Mouse (Mus musculus) heart, embryonic 16.5 days (tissue): ENCODE data around the gene Rp9. TPM values are rescaled to one million over a fixed set of nuclear protein-coding genes. Genes with fewer than 3 reads are reported as not detected.

ENCODE experiments used
- ATAC-seq: fragments of 200-750 bp; cut with Nextera tagmentation; replicated peaks from 2 replicates; pipeline ENCODE4 v1.8.0; 2017; ENCODE audit warnings: moderate number of reproducible peaks; ENCODE audit not compliant: insufficient read depth, low FRiP score; ENCODE audit errors: extremely low read depth
- H3K27ac ChIP-seq: fragments of 300-500 bp; sonication (generic); 2 replicates; pipeline ENCODE4 v1.5.1; 2014; ENCODE audit warnings: mild to moderate bottlenecking, low read length, control low read depth, moderate library complexity
- H3K27me3 ChIP-seq: fragments of 300-500 bp; sonication (generic); 2 replicates; pipeline ENCODE4 v1.6.1; 2014; ENCODE audit warnings: low read length, mixed read lengths; ENCODE audit not compliant: control insufficient read depth, insufficient read depth
- H3K36me3 ChIP-seq: fragments of 300-500 bp; sonication (generic); 2 replicates; pipeline ENCODE4 v1.6.1; 2014; ENCODE audit not compliant: control insufficient read depth, insufficient read depth
- H3K4me1 ChIP-seq: fragments of 300-500 bp; sonication (generic); 2 replicates; pipeline ENCODE4 v1.6.1; 2014; ENCODE audit warnings: low read length, mixed read lengths; ENCODE audit not compliant: control insufficient read depth, insufficient read depth
- H3K4me2 ChIP-seq: fragments of 300-500 bp; sonication (generic); 2 replicates; pipeline ENCODE4 v1.6.1; 2014; ENCODE audit warnings: low read depth, mild to moderate bottlenecking, control low read depth, low read length
- H3K4me3 ChIP-seq: fragments of 300-500 bp; sonication (generic); 2 replicates; pipeline ENCODE4 v1.5.1; 2014; ENCODE audit warnings: mild to moderate bottlenecking, control low read depth, low read length
- H3K9ac ChIP-seq: fragments of 300-500 bp; sonication (generic); 2 replicates; pipeline ENCODE4 v1.6.1; 2014; ENCODE audit warnings: low read length, control low read depth
- H3K9me3 ChIP-seq: fragments of 300-500 bp; sonication (generic); replicated peaks from 2 replicates; pipeline ENCODE4 v1.6.1; 2016; ENCODE audit warnings: low read length; ENCODE audit not compliant: control insufficient read depth
- WGBS: fragments of 180-500 bp; shearing (Covaris S2); extraction: QIAGEN DNeasy Blood & Tissue Kit; methylation state at CpG from one replicate; pipeline ENCODE4 v1.1.7; 2014; 5-methylcytosine and 5-hydroxymethylcytosine counted together
- polyA plus RNA-seq: library from polyadenylated mRNA; unstranded; fragments of >200 nt; fragmentation: Nextera tagmentation; extraction: Ambion mirVana; gene quantifications from 2 replicates; pipeline ENCODE4 v1.2.1, GENCODE M21; 2015

The Rp9 gene
- polyA plus RNA-seq, 1 experiment from 2014 or later: 47.3 TPM

DNA sequence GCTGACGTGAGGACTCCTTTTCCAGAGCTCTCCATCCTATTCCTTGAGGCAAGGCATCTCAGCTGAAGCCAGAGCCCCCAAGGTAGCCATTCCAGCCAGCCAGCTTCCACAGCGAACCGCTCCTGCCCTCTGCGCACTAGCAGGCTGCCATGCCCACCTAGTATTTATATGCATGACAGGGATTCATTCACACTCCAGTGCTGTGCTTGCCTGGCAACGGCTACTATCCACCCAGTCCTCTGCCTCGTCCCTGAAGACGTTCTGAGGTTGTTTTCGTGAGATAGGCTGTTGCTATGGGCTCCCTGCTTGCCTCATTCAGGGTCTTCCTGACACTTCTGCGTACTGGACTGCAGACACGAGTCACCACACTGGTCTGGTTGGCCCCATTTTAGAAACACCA is 16.8 kb downstream of the Rp9 start:
- WGBS: 73% methylated on average over 10 of the region's 10 CpGs
- H3K27ac ChIP-seq: no peak overlapping the region
- H3K4me3 ChIP-seq: no peak overlapping the region
- H3K9me3 ChIP-seq: no peaks in the 10 kb centered on the region
- H3K9ac ChIP-seq: no peak overlapping the region
- no peaks in the 10 kb centered on the region for H3K4me1 ChIP-seq
- no peak overlapping the region for H3K4me2 ChIP-seq
- no peak for ATAC-seq
- no peaks in the 10 kb centered on the region for H3K27me3 ChIP-seq
- H3K36me3 ChIP-seq: peaks cover 76% of the 10 kb centered on the region

DNA sequence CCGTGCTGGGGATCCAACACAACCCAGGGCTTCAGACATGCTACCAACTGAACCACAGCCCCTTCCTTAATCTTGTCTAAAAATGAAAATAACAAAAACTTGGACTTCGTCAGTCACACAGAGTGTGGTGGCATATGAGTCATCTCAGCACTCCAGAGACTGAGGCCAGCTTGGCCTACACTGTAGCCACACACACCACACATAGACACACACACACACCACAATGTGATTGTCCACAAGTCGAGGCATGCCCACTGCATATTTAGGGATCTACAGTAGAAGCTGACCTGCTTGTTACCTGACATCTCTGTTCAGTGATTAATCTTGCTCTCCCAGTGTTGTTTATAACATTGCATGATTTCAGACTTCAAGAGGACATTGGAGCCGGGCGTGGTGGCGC is 20.3 kb downstream of the Rp9 start:
- H3K4me1 ChIP-seq: no peaks in the 10 kb centered on the region
- H3K9ac ChIP-seq: no peak overlapping the region
- no peak overlapping the region for H3K27ac ChIP-seq
- no peak overlapping the region for H3K4me2 ChIP-seq
- 90% methylated on average over 6 of the region's 6 CpGs for WGBS
- H3K9me3 ChIP-seq: no peaks in the 10 kb centered on the region
- H3K4me3 ChIP-seq: no peak overlapping the region
- no peaks in the 10 kb centered on the region for H3K27me3 ChIP-seq
- ATAC-seq: no peak
- peaks cover 62% of the 10 kb centered on the region for H3K36me3 ChIP-seq

DNA sequence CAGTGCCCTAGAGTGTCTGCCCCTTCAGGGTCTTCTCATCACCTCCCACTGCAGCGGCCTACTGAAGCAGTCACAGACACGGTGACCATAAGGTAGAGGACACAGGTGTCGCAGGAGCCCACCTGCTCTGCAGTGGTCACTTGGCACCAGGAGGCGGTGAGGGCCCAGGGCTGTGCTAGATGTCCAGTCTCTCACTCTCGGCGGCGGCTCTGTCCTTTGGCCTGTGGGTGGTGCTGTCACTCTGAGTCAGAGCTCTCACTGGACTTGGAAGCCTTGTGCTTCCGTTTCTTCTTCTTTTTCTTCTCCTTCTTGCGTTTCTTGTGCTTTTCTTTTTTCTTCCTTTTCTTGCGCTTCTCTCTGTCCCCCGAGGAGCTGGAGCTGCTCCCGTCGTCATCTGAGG is 21.1 kb downstream of the Rp9 start:
- WGBS: 81% methylated on average over 13 of the region's 13 CpGs
- ATAC-seq: no peak
- peaks cover 55% of the 10 kb centered on the region for H3K36me3 ChIP-seq

DNA sequence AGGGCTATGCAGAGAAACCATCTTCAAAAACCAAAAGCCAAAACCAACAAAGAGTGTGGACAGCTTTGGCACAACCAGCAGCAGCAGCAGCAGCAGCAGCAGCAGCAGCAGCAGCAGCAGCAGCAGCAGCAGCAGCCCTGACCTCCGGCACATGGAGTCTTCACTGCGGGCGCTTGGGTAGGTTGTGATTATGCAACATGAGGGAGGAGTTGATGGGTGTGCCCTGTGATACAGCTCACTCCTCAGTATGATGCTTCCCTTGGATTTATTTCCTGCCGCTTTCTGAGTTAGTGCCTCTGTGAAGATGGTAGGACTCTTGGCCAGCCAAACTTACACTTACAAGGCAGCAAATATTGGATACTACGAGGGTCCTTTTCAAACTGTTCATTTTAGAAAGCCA is 22.3 kb downstream of the Rp9 start:
- Histone ChIP-seq H3K4me1 (no peaks in the 10 kb centered on the region), H3K27me3 (no peaks in the 10 kb centered on the region), H3K27ac (no peak overlapping the region), H3K36me3 (peaks cover 43% of the 10 kb centered on the region), H3K4me2 (no peak overlapping the region), H3K9me3 (no peaks in the 10 kb centered on the region), H3K9ac (no peak overlapping the region), H3K4me3 (no peak overlapping the region)
- 87% methylated on average over 5 of the region's 5 CpGs for WGBS
- no peak for ATAC-seq

More for the DNA sequence above, 21.1 kb downstream of the Rp9 start:
- Histone ChIP-seq H3K27me3 (no peaks in the 10 kb centered on the region), H3K4me3 (no peak overlapping the region), H3K4me1 (no peaks in the 10 kb centered on the region), H3K27ac (no peak overlapping the region), H3K4me2 (no peak overlapping the region), H3K9ac (no peak overlapping the region), H3K9me3 (no peaks in the 10 kb centered on the region)

DNA sequence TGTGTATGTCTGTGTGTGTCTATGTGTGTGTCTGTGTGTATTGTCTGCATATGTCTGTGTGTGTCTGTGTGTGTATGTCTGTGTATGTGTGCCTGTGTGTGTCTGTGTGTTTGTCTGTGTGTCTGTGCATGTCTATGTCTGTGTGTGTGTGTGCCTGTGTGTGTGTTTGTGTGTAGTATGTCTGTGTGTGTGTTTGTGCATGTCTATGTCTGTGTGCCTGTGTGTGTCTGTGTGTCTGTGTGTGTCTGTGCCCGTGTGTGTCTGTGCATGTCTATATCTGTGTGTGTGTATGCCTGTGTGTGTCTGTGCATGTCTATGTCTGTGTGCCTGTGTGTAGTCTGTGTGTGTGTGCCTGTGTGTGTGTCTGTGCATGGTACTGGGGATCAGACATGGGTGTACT is 24.4 kb downstream of the Rp9 start:
- H3K27ac ChIP-seq: no peak overlapping the region
- 53% methylated on average over 1 of the region's 1 CpGs for WGBS
- no peak overlapping the region for H3K9ac ChIP-seq
- no peak overlapping the region for H3K4me3 ChIP-seq
- 0 out of 2 replicates have a peak, but pooled peaks cover 3% of the 10 kb centered on the region for H3K9me3 ChIP-seq
- H3K27me3 ChIP-seq: no peaks in the 10 kb centered on the region
- no peaks in the 10 kb centered on the region for H3K4me1 ChIP-seq
- H3K4me2 ChIP-seq: no peak overlapping the region
- peaks cover 29% of the 10 kb centered on the region for H3K36me3 ChIP-seq
- ATAC-seq: no peak

DNA sequence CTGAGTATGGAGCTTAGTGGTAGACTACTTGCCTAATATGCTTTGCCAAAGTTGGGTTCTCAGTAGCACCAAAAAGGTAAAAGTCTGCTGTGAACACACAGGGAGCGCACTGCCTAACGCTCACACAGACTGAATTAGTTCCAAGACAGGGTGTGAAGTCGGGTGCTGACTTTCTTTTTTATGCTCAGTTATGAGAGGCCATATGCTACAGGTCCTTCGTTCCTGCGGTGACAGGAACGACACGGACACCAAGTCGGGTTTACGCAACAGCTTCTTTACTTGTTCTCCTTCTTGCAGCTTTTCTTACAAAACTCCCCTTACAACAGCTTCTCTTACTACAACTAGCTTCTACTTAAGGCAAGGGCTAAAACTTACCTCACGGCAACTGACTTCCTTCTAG is 26.4 kb downstream of the Rp9 start:
- Histone ChIP-seq H3K9me3 (0 out of 2 replicates have a peak, but pooled peaks cover 3% of the 10 kb centered on the region), H3K4me3 (no peak overlapping the region), H3K4me2 (no peak overlapping the region), H3K9ac (no peak overlapping the region), H3K4me1 (no peaks in the 10 kb centered on the region), H3K36me3 (peaks cover 19% of the 10 kb centered on the region), H3K27me3 (no peaks in the 10 kb centered on the region), H3K27ac (no peak overlapping the region)
- no peak for ATAC-seq
- 88% methylated on average over 10 of the region's 10 CpGs for WGBS

DNA sequence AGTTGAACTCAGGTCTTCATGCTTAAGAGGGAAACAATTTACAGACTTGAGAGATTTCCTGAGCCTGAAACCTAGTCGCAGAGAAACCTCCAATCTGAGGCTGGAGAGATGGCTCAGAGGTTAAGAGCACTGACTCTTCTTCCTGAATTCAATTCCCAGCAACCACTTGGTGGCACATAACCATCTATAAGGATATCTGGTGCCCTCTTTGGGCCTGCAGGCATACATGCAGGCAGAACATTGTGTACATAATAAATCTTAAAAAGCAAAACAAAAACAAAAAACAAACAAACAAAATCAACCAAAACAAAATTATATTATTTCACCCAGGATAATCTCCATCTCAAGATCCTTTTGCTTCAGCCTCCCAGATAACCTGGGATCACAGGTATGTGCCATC is 30.7 kb downstream of the Rp9 start:
- Histone ChIP-seq H3K9ac (no peak overlapping the region), H3K27me3 (no peaks in the 10 kb centered on the region), H3K9me3 (0 out of 2 replicates have a peak, but pooled peaks cover 3% of the 10 kb centered on the region), H3K4me1 (no peaks in the 10 kb centered on the region), H3K36me3 (peaks cover 4% of the 10 kb centered on the region), H3K4me3 (no peak overlapping the region), H3K4me2 (no peak overlapping the region), H3K27ac (no peak overlapping the region)
- 58% methylated on average over 1 of the region's 1 CpGs for WGBS
- ATAC-seq: no peak

DNA sequence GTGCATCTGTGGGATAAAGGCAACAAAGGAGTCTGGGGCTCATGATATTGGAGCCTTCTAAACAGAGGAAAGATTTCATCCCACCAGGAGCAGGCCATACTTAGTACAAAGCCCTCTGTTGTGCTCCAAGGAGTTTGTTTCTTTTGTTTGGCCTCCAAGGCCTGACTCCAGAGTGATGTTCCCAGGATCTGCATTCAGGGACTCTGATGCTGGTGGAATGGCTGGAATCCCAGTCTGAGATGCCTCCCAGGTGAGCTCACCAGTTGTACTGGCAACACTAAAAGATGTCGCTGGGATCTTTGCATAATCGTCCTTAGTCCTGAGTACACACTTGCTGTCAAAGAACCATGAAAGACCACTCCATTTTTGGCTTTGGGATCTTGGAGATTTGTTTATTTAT is 35.4 kb downstream of the Rp9 start:
- no peaks in the 10 kb centered on the region for H3K27me3 ChIP-seq
- H3K9ac ChIP-seq: no peak overlapping the region
- H3K36me3 ChIP-seq: no peaks in the 10 kb centered on the region
- no peak overlapping the region for H3K27ac ChIP-seq
- 74% methylated on average over 2 of the region's 2 CpGs for WGBS
- no peak overlapping the region for H3K4me3 ChIP-seq
- no peaks in the 10 kb centered on the region for H3K9me3 ChIP-seq
- peaks cover 5% of the 10 kb centered on the region for H3K4me1 ChIP-seq
- ATAC-seq: no peak
- no peak overlapping the region for H3K4me2 ChIP-seq

DNA sequence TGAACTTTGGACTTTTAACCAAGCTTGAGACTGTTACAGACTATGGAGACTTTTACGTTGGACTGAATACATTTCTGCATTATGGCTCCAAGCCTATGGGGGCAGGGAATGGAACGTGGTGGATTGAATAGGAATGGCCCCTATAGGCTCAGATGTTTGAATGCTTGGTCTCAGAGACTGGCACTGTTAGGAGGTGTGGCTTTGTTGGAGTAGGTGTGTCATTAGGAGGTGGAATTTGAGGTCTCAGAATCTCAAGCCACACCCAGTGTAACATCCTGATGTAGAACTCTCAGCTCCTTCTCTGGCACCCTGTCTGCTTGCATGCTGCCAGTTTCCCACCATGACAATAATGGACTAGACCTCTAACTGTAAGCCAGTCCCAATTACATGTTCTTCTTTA is 36.3 kb downstream of the Rp9 start:
- WGBS: 82% methylated on average over 2 of the region's 2 CpGs
- H3K9ac ChIP-seq: no peak overlapping the region
- no peak overlapping the region for H3K4me2 ChIP-seq
- ATAC-seq: no peak
- H3K9me3 ChIP-seq: no peaks in the 10 kb centered on the region
- no peaks in the 10 kb centered on the region for H3K36me3 ChIP-seq
- peaks cover 8% of the 10 kb centered on the region for H3K4me1 ChIP-seq
- H3K27ac ChIP-seq: no peak overlapping the region
- no peak overlapping the region for H3K4me3 ChIP-seq
- no peaks in the 10 kb centered on the region for H3K27me3 ChIP-seq
